Mouse (Mus musculus): ENCODE results near the gene Flt3.

- TF ChIP-seq POLR2A (IDR thresholded peaks at IDR 0.05; ENCODE audit: low read depth, low read length) = no peak
- TF ChIP-seq CTCF (IDR thresholded peaks at IDR 0.05; ENCODE audit: extremely low read depth, insufficient read length, insufficient replicate concordance, low read depth, low read length) = no peak
Measured at GRCm38 (mm10) chr5:147317321-147317720, 83.0 kb downstream of the Flt3 start.
